Mouse (Mus musculus) testis, adult 2 months (tissue): ENCODE measurements around the gene Dcdc2a. TPM values are rescaled to one million over a fixed set of nuclear protein-coding genes. Genes with fewer than 3 reads are reported as not detected.

Source experiments
- H3K27ac ChIP-seq: fragments of 200-500 bp; 2 replicates; pipeline ENCODE4 v1.5.1; 2012; ENCODE audit warnings: low read depth, low read length; ENCODE audit not compliant: control insufficient read depth, insufficient read depth
- H3K27me3 ChIP-seq: fragments of 200-500 bp; 2 replicates; pipeline ENCODE4 v1.6.1; 2012; ENCODE audit warnings: mild to moderate bottlenecking, low read length, moderate library complexity; ENCODE audit not compliant: control insufficient read depth, insufficient read depth
- H3K36me3 ChIP-seq: fragments of 200-500 bp; 2 replicates; pipeline ENCODE4 v1.6.1; 2012; ENCODE audit warnings: mild to moderate bottlenecking, low read length; ENCODE audit not compliant: control insufficient read depth, insufficient read depth
- H3K4me1 ChIP-seq: fragments of 200-500 bp; 2 replicates; pipeline ENCODE4 v1.6.1; 2012; ENCODE audit warnings: low read length; ENCODE audit not compliant: control insufficient read depth, insufficient read depth
- H3K4me3 ChIP-seq: fragments of 200-500 bp; 2 replicates; pipeline ENCODE4 v1.5.1; 2012; ENCODE audit warnings: low read depth, mild to moderate bottlenecking, low read length, moderate library complexity, mixed read lengths; ENCODE audit not compliant: control insufficient read depth
- CTCF ChIP-seq: fragments of 200-500 bp; IDR thresholded peaks from 2 replicates; pipeline ENCODE4 v1.5.1; 2012; ENCODE audit warnings: low read depth, mild to moderate bottlenecking, inconsistent platforms, low read length, moderate library complexity; ENCODE audit not compliant: control insufficient read depth, insufficient read depth, insufficient replicate concordance
- POLR2A ChIP-seq: fragments of 200-500 bp; IDR thresholded peaks from 2 replicates; pipeline ENCODE4 v1.6.1; 2012; ENCODE audit warnings: low read depth, mild to moderate bottlenecking, inconsistent platforms, low read length, moderate library complexity; ENCODE audit not compliant: control insufficient read depth
- polyA plus RNA-seq: library from polyadenylated mRNA; depleted of rRNA; stranded (reverse); fragments of >200 nt; gene quantifications from 2 replicates; pipeline ENCODE4 v1.2.3, GENCODE M21; 2012

Dcdc2a gene
- polyA plus RNA-seq, 1 experiment, result 3.2 TPM

DNA sequence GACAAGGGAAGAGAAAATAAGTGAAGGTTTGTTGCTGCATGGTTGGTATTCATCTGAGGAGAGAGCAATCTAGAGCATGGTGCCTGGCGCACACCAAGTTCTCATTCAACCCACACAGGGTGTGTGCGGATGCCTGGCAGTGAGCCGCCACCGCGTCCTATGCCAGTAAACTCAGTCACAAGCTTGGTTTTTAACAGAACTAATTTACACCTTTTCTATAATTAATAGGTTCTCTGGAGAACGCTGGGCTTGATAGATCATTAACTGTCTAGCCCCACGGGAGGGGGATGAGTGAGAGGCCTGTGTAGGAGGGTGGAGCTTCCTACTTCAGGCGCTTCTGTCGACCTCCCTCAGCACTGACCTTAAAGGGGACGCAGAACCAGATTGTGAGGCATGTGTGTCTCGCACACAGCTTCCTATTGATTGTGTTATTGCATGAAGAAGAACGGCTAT is 59.7 kb downstream of the Dcdc2a start:
- Histone ChIP-seq H3K27me3 (no peaks in the 10 kb centered on the region), H3K4me3 (no peak overlapping the region; the same call in 1 of the 2 replicates), H3K27ac (no peak overlapping the region), H3K36me3 (no peaks in the 10 kb centered on the region), H3K4me1 (no peaks in the 10 kb centered on the region)
- TF ChIP-seq POLR2A (no peak), CTCF (no peak)

DNA sequence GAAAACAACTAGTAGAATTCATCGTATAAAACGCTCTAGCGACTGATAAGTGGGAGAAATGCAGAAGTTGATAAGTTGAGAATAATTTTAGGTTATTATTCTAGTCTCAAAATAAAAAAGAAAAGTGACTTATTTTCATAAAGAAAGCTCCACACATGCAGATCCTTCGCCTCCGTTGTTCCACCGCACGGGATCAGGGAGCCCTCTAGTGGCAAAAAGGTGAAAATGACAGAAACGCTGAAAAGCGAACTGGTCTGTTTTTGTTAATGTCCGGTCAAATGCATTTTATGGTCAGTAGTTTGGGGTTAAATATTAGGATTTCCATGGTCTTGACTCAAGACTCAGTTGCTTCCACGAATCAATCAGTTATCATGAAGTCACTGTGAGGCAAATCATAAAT is 60.2 kb downstream of the Dcdc2a start:
- Histone ChIP-seq H3K27ac (no peak overlapping the region), H3K4me1 (no peaks in the 10 kb centered on the region), H3K27me3 (no peaks in the 10 kb centered on the region), H3K36me3 (no peaks in the 10 kb centered on the region), H3K4me3 (no peak overlapping the region; the same call in 1 of the 2 replicates)
- peak; percentile 77; the same call in 1 of the 2 replicates for TF ChIP-seq CTCF
- TF ChIP-seq POLR2A, result no peak

DNA sequence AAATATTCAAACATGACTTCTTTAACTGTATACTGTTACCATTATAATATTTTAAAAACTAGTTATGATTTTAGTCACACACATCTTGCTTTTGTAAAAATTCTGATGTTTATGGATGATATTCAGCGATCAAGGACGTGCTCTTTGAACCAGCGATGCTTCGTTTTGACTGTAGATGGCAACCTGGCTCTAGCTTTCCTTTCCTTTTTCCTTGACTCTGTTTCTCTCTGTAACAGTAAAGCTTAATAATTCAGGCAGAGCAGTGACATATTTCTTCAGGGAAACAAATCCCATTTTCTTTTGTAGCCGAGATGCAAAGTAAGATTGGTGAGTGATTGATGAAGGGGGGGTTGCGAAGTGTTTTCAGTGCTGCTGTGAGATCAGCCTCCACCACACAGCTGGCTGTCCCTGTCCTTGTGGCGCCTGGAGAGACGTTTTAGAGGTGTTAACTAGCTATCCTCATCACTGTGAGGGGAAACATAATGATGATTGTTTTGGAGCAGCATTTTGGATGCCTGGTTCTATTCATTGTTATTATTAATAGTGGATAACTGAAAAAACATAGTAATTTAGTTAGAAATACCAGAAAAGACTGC is 67.0 kb downstream of the Dcdc2a start:
- H3K4me1 ChIP-seq, result no peaks in the 10 kb centered on the region
- H3K27ac ChIP-seq, result no peak overlapping the region
- H3K4me3 ChIP-seq, result no peak overlapping the region
- no peaks in the 10 kb centered on the region for H3K36me3 ChIP-seq
- H3K27me3 ChIP-seq, result no peaks in the 10 kb centered on the region
- TF ChIP-seq POLR2A, result no peak

DNA sequence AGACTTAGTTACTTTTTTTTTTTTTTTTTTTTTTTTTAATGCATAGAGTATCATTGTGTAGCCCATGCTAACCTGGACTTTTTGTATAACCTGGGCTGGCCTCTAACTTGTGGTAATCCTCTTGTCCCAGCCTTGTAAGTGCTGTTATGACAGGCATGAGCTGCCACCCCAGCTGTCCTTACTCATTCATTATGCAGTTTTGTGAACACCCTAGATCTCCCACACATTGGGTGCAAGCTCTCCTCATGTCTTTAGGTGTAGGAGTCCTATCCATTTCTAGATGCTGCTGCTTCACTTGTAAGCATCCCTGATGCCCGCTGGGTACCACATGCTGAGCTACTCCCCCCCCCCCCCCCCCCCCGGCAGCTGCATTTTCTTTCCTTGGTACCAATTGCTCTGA is 71.4 kb downstream of the Dcdc2a start:
- Histone ChIP-seq H3K27ac (no peak overlapping the region), H3K27me3 (no peaks in the 10 kb centered on the region), H3K36me3 (no peaks in the 10 kb centered on the region), H3K4me3 (no peak overlapping the region), H3K4me1 (no peaks in the 10 kb centered on the region)
- TF ChIP-seq CTCF, result no peak
- no peak for TF ChIP-seq POLR2A

DNA sequence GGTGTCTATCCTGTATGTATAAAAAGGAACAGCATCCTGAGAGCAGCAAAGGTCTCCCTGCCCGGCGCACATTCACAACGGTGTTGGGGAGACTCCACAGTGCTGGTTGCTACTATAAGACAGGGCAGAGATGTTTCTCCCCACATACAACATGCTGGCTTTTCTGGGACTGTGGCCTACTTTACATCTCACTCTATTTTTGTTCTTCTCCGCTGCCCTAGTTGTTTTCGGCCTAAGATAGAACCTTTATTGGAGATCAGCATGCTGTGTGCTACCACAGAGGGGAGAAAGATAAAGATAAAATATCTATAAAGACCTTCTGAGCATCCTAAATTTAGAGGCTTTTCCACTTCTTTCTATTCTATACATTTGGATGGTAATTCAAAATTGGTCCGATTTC is 72.0 kb downstream of the Dcdc2a start:
- Histone ChIP-seq H3K27me3 (no peaks in the 10 kb centered on the region), H3K36me3 (no peaks in the 10 kb centered on the region), H3K27ac (no peak overlapping the region), H3K4me1 (no peaks in the 10 kb centered on the region), H3K4me3 (no peak overlapping the region)
- TF ChIP-seq CTCF, result no peak
- TF ChIP-seq POLR2A, result no peak

DNA sequence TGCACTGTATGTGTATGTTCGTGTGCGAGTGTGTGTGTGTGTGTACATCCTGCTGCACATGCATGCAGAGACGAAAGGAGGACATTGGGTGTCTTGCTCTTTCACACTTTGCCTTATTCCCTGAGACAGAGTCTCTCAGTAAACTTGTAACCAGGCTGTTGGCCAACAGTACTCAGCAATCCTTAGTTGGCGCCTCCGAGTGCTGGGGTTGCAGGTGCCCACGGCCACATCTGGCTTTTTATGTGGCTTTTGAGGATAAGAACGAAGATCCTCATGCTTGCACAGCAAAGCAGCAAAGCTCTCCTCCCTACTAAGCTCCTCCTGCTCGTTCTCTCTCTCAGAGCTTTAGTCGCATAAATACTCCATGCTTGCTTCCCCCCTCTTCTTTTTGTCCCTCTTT is 73.0 kb downstream of the Dcdc2a start:
- Histone ChIP-seq H3K4me1 (no peaks in the 10 kb centered on the region), H3K27ac (no peak overlapping the region), H3K36me3 (no peaks in the 10 kb centered on the region), H3K4me3 (no peak overlapping the region; the same call in 1 of the 2 replicates), H3K27me3 (no peaks in the 10 kb centered on the region)
- TF ChIP-seq CTCF (no peak), POLR2A (no peak)

DNA sequence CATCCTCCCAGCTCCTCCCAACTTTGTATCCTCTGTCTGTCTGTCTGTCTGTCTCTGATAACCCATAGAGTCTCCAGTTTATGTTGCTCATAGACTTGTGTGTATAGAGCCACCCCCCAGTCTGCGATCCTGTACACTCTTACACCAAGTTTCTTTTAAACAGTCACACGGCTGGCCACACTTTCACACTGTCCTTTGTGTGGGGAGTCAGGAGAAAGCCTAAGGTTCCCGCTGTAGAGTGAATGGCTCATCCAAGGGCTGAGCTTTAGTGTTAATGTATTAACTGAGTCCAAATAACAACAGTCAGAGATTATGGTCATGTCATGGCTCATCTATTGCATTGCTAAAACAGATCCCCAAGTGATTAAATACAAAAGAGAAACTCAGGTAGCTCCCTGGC is 87.3 kb downstream of the Dcdc2a start:
- Histone ChIP-seq H3K4me3 (no peak overlapping the region), H3K27ac (no peak overlapping the region), H3K36me3 (no peaks in the 10 kb centered on the region), H3K4me1 (no peaks in the 10 kb centered on the region), H3K27me3 (no peaks in the 10 kb centered on the region)
- TF ChIP-seq POLR2A, result no peak
- no peak for TF ChIP-seq CTCF

DNA sequence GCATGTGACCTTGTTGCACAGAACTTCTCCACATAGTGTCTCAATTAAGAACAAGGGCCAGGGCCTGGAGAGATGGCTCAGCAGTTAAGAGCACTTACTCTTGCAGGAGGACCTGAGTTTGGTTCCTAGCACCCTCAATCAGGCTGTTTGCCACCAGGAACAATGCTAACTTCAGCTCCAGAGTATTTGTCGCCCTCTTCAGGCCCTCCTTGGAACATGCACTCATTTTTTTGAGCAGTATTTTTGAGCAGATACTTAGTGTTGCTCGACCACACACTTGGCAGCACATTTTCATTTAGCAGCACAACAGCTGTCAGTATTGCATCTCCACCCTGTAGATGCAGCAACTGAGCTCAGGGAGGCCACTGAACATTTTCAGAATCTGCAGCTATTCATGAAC is 88.3 kb downstream of the Dcdc2a start:
- H3K4me3 ChIP-seq, result no peak overlapping the region
- no peaks in the 10 kb centered on the region for H3K36me3 ChIP-seq
- H3K4me1 ChIP-seq, result no peaks in the 10 kb centered on the region
- TF ChIP-seq POLR2A (no peak), CTCF (no peak)
- H3K27me3 ChIP-seq, result no peaks in the 10 kb centered on the region
- H3K27ac ChIP-seq, result no peak overlapping the region

DNA sequence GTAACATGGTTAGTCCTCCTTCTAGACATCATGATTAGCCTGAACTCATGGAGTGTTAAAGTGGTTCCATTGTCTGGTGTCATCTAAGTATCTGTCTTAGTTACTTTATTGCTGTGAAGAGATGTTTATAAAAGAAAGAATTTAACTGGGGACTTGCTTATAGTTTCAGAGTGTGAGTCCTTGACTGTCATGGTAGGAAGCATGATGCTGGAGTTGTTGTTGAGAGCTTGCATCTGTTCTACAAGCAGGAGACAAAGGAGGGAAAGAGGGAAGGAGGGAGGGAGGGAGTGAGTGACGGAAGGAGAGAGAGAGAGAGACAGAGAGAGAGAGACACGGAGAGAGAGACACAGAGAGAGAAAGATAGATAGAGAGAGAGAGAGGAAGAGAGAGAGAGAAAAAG is 90.4 kb downstream of the Dcdc2a start:
- Histone ChIP-seq H3K27ac (no peak overlapping the region), H3K4me1 (no peaks in the 10 kb centered on the region; the same call in 1 of the 2 replicates), H3K4me3 (no peak overlapping the region), H3K36me3 (no peaks in the 10 kb centered on the region), H3K27me3 (no peaks in the 10 kb centered on the region)
- TF ChIP-seq CTCF (no peak), POLR2A (no peak)
